Mouse (Mus musculus) myocyte (in vitro differentiated cells): ENCODE results near the gene Hmga1.

ENCODE experiments used
- CEBPB ChIP-seq: IDR thresholded peaks from 2 replicates; pipeline ENCODE4 v1.6.1; 2011; ENCODE audit warnings: mild to moderate bottlenecking, moderate library complexity; ENCODE audit not compliant: poor library complexity, insufficient read depth, severe bottlenecking
- MAX ChIP-seq: IDR thresholded peaks from one replicate; pipeline ENCODE4 v1.6.1; 2011; ENCODE audit warnings: low read depth, mild to moderate bottlenecking, control low read depth
- POLR2A ChIP-seq: IDR thresholded peaks from one replicate; pipeline ENCODE4 v1.6.1; 2011; ENCODE audit warnings: low read depth, mild to moderate bottlenecking, control low read depth, moderate library complexity; ENCODE audit not compliant: insufficient read length
- POLR2AphosphoS2 ChIP-seq: IDR thresholded peaks from one replicate; pipeline ENCODE4 v1.6.1; 2011; ENCODE audit warnings: low read depth, control low read depth; ENCODE audit not compliant: insufficient read length
- REST ChIP-seq: IDR thresholded peaks from one replicate; pipeline ENCODE4 v1.6.1; 2011; ENCODE audit warnings: mild to moderate bottlenecking, control low read depth, moderate library complexity; ENCODE audit not compliant: insufficient read depth, insufficient read length
- USF1 ChIP-seq: IDR thresholded peaks from one replicate; pipeline ENCODE4 v1.6.1; 2011; ENCODE audit warnings: low read depth, mild to moderate bottlenecking, control low read depth, moderate library complexity

DNA sequence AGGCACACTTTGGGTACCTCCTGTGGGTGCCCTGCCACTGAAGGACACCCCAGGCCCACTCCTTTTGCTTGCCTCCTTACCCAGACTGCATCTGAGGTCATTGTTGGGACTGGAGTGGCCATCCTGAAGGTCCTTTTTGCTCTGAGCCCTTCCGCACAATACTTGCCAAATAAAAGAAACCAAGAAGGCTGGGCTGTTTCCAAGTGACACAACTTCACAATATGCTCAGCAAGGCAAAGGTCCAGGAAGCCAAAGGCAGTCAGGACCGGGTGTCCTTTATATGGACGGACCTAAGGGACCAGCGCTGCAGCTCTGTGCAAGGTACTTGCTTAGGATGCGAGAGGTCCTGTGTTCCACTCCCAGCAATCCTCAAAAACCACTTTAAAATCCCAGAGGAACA lies 11.9 kb downstream of the Hmga1 start:
- no peak for TF ChIP-seq POLR2A
- no peak for TF ChIP-seq MAX
- no peak for TF ChIP-seq POLR2AphosphoS2
- TF ChIP-seq REST = no peak
- no peak for TF ChIP-seq CEBPB
- TF ChIP-seq USF1 = no peak
